Mouse (Mus musculus) heart, adult 2 months (tissue): ENCODE data around the gene Hsd17b11. TPM values are rescaled to one million over a fixed set of nuclear protein-coding genes. Genes with fewer than 3 reads are reported as not detected.
"Not testable (repeated sequence)": the region's sequence is repeated elsewhere in the genome, so short reads cannot be mapped to it uniquely, and the experiment has no call there.

Experiments
- DNase-seq, 2 experiments: peaks; one replicate each; pipeline ENCODE4 v3.0.0; 2021
- H3K27ac ChIP-seq: fragments of 200-600 bp; 2 replicates; pipeline ENCODE4 v1.8.1; 2022
- H3K27me3 ChIP-seq: fragments of 200-500 bp; 2 replicates; pipeline ENCODE4 v1.6.1; 2012; ENCODE audit warnings: mild to moderate bottlenecking, low read length, inconsistent platforms, mixed read lengths; ENCODE audit not compliant: control insufficient read depth, insufficient read depth
- H3K36me3 ChIP-seq: fragments of 200-500 bp; 2 replicates; pipeline ENCODE4 v1.6.1; 2012; ENCODE audit warnings: low read length, inconsistent platforms; ENCODE audit not compliant: control insufficient read depth, insufficient read depth
- H3K4me1 ChIP-seq: fragments of 200-500 bp; 2 replicates; pipeline ENCODE4 v1.6.1; 2011; ENCODE audit warnings: low read length; ENCODE audit not compliant: control insufficient read depth, insufficient read depth
- H3K4me3 ChIP-seq: fragments of 200-600 bp; 2 replicates; pipeline ENCODE4 v1.8.1; 2022
- H3K79me2 ChIP-seq: fragments of 200-500 bp; replicated peaks from 2 replicates; pipeline ENCODE4 v1.6.1; 2012; ENCODE audit warnings: mild to moderate bottlenecking, inconsistent platforms, low read length, moderate library complexity, mixed read lengths; ENCODE audit not compliant: control insufficient read depth, insufficient read depth
- H3K9ac ChIP-seq: fragments of 200-500 bp; 2 replicates; pipeline ENCODE4 v1.6.1; 2012; ENCODE audit warnings: low read depth, mild to moderate bottlenecking, control low read depth, inconsistent platforms, low read length, mixed read lengths
- CTCF ChIP-seq: fragments of 200-600 bp; IDR thresholded peaks from 2 replicates; pipeline ENCODE4 v1.8.1; 2022; ENCODE audit warnings: antibody characterized with exemption, mild to moderate bottlenecking, moderate library complexity
- EP300 ChIP-seq: fragments of 200-500 bp; IDR thresholded peaks from 2 replicates; pipeline ENCODE4 v1.6.1; 2011; ENCODE audit warnings: low read depth, low read length, control low read depth; ENCODE audit not compliant: insufficient read depth
- POLR2A ChIP-seq: fragments of 200-500 bp; IDR thresholded peaks from 2 replicates; pipeline ENCODE4 v1.6.1; 2011; ENCODE audit warnings: mild to moderate bottlenecking, low read depth, low read length, control low read depth; ENCODE audit not compliant: insufficient read depth
- WGBS: fragments of 180-500 bp; shearing (Covaris S2); methylation state at CpG from one replicate; pipeline ENCODE4 v1.1.7; 2018; 5-methylcytosine and 5-hydroxymethylcytosine counted together
- intact Hi-C: fragments of 180-260 bp; cut with DNase I; formaldehyde crosslinking; loops from one replicate; pipeline ENCODE4 v1.15.1; 2025
- polyA plus RNA-seq: library from polyadenylated mRNA; depleted of rRNA; stranded (reverse); fragments of >200 nt; gene quantifications from 2 replicates; pipeline ENCODE4 v1.2.3, GENCODE M21; 2012
- total RNA-seq, 2 experiments: library from RNA; stranded (reverse); gene quantifications; 2 replicates each; pipeline ENCODE4 v1.2.3; 2021

Gene Hsd17b11
- total and polyA plus RNA-seq, 3 experiments = 14.0 to 30.8 (median 23.1) TPM

DNA sequence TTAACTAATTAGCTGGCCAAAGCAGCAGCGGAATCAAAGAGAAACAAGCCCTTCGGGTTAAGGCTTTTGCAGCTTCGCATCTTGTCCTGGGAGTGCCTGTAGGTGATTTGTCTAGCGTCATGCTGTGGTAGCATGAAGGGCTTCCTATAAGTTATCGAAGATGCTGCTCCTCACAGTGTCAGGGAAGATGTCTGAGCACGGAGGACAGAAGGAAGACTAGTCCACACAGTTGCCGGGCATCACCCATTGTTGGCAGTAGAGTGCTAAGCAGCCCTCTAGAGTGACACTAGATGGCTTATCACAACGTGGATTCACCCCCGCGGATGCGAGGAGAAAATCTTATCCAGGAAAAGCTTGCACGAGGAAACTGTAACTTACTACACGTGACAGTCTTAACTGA lies 48.9 kb downstream of the Hsd17b11 start:
- H3K36me3 ChIP-seq = no peaks in the 10 kb centered on the region
- no peak for TF ChIP-seq POLR2A
- no peak for TF ChIP-seq EP300
- no peak for TF ChIP-seq CTCF
- intact Hi-C loops = no loop called here
- H3K27ac ChIP-seq = no peak overlapping the region
- H3K9ac ChIP-seq = no peak overlapping the region; the same call in 1 of the 2 replicates
- H3K4me3 ChIP-seq = peak overlapping the region; percentile 26; the same call in 1 of the 2 replicates
- no peaks in the 10 kb centered on the region for H3K27me3 ChIP-seq
- H3K79me2 ChIP-seq = no peaks in the 10 kb centered on the region
- no peak for DNase-seq
- 43% methylated on average over 13 of the region's 13 CpGs for WGBS
- H3K4me1 ChIP-seq = 0 out of 2 replicates have a peak, but pooled peaks cover 2% of the 10 kb centered on the region

DNA sequence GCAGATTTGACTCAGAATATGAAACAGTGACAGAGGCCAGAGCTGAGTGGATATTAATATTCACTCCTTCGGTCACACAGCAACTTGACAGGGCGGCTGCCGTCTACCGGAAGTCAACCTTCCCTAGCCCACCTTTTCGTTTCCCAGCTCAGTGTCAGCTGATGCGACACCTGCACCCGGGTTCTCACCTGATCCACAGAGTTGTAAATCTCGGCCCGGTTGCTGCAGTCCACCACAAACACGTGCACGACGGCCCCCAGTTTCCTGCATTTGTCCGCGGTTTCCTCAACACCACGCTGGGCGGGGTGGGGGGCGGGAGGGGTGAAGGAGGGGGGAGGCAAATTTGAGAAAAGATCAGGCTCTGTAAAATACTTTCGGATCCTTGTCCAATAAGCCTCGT lies 49.3 kb downstream of the Hsd17b11 start:
- H3K4me3 ChIP-seq = no peak overlapping the region; the same call in 1 of the 2 replicates
- TF ChIP-seq POLR2A (no peak), CTCF (no peak), EP300 (no peak)
- H3K4me1 ChIP-seq = 0 out of 2 replicates have a peak, but pooled peaks cover 2% of the 10 kb centered on the region
- H3K36me3 ChIP-seq = no peaks in the 10 kb centered on the region
- no peak overlapping the region for H3K27ac ChIP-seq
- intact Hi-C loops = no loop called here
- no peaks in the 10 kb centered on the region for H3K27me3 ChIP-seq
- no peak for DNase-seq
- 40% methylated on average over 19 of the region's 19 CpGs for WGBS
- H3K9ac ChIP-seq = no peak overlapping the region
- H3K79me2 ChIP-seq = no peaks in the 10 kb centered on the region

- 0 out of 2 replicates have a peak, but pooled peaks cover 2% of the 10 kb centered on the region for H3K4me1 ChIP-seq
- TF ChIP-seq EP300 (no peak), CTCF (no peak), POLR2A (no peak)
- no peaks in the 10 kb centered on the region for H3K36me3 ChIP-seq
- intact Hi-C loops = no loop called here
- no peak for DNase-seq
- 60% methylated on average over 5 of the region's 5 CpGs for WGBS
- no peaks in the 10 kb centered on the region for H3K79me2 ChIP-seq
- H3K27ac ChIP-seq = no peak overlapping the region
- no peak overlapping the region for H3K4me3 ChIP-seq
- no peaks in the 10 kb centered on the region for H3K27me3 ChIP-seq
- H3K9ac ChIP-seq = no peak overlapping the region
Measured at GRCm38 (mm10) chr5:103971051-103971450, 50.7 kb downstream of the Hsd17b11 start.

GRCm38 (mm10) chr5:103962935-103963429 lies 58.7 kb downstream of the Hsd17b11 start:
- intact Hi-C loops = no loop called here
- Histone ChIP-seq H3K4me1 (no peaks in the 10 kb centered on the region), H3K9ac (no peak overlapping the region), H3K79me2 (no peaks in the 10 kb centered on the region), H3K27ac (no peak overlapping the region), H3K4me3 (no peak overlapping the region), H3K27me3 (no peaks in the 10 kb centered on the region), H3K36me3 (no peaks in the 10 kb centered on the region)
- TF ChIP-seq EP300 (no peak), CTCF (no peak), POLR2A (no peak)
- WGBS = 46% methylated on average over 1 of the region's 1 CpGs
- no peak for DNase-seq

GRCm38 (mm10) chr5:103954638-103955037 lies 67.1 kb downstream of the Hsd17b11 start:
- TF ChIP-seq CTCF = no peak
- TF ChIP-seq POLR2A = no peak
- TF ChIP-seq EP300 = no peak
- Histone ChIP-seq H3K27ac (no peak overlapping the region), H3K9ac (no peak overlapping the region), H3K36me3 (no peaks in the 10 kb centered on the region), H3K4me3 (no peak overlapping the region), H3K4me1 (no peaks in the 10 kb centered on the region; the same call in 1 of the 2 replicates), H3K27me3 (no peaks in the 10 kb centered on the region), H3K79me2 (no peaks in the 10 kb centered on the region)
- no peak for DNase-seq
- 64% methylated on average over 5 of the region's 5 CpGs for WGBS
- intact Hi-C loops = no loop called here

DNA sequence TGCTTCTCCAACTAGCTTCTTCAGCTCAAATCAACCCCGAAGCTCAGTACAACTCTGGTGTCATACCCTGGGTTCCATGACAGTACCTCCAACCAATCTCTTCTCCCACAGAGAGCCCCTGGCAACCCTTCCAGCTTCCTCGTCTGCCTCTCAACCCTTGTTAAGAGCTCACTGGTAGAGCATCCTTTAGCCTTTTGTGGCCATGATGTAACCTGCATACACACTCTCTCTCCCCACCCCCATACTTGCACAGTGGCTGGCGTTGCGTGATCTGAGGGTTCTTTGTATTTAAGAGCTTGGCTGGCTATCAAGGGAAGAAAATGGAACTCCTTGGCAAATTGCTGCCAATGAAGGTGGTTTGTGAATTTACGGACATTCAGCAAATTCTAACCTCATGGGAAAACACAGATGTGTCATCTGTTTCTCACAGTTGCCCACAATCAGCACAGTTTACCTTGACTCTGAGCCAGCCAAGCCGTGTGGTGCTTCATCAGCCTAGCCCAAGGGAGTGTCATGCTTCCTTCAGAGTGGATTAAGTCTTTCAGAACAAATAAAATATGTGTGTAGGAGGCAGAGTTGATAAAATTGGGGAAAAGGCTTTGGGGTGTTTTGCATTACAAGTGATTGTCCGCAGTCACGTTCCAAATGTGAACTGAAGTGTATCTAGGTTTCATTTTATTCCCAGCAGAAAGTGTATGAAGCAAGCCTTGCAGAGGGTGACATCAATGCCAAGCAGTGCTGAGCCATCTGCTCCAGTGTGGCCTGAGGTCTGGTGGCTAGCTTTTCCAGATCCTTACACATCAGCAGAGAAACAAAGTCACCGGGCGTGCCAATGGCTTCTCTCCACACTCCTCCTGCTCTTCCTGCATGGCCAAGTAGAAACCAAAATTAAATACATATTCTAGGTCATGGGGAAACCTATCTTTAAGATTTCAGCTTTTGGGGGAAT lies 68.3 kb downstream of the Hsd17b11 start:
- TF ChIP-seq POLR2A = no peak
- no peak for TF ChIP-seq CTCF
- TF ChIP-seq EP300 = no peak
- 64% methylated on average over 10 of the region's 10 CpGs for WGBS
- Histone ChIP-seq H3K79me2 (no peaks in the 10 kb centered on the region), H3K27ac (no peak overlapping the region), H3K36me3 (no peaks in the 10 kb centered on the region), H3K27me3 (no peaks in the 10 kb centered on the region), H3K4me3 (no peak overlapping the region), H3K4me1 (no peaks in the 10 kb centered on the region; the same call in 1 of the 2 replicates), H3K9ac (no peak overlapping the region)
- intact Hi-C loops = no loop called here
- no peak for DNase-seq

- WGBS = 85% methylated on average over 15 of the region's 15 CpGs
- H3K27me3 ChIP-seq, H3K79me2 ChIP-seq, DNase-seq, H3K4me3 ChIP-seq, H3K9ac ChIP-seq, H3K36me3 ChIP-seq, H3K4me1 ChIP-seq, intact Hi-C loops, H3K27ac ChIP-seq: not testable (repeated sequence)
Measured at GRCm38 (mm10) chr5:103950138-103950537, 71.6 kb downstream of the Hsd17b11 start.
